ENCODE assay signal across 11 mouse cellular contexts in the genomic region with DNA sequence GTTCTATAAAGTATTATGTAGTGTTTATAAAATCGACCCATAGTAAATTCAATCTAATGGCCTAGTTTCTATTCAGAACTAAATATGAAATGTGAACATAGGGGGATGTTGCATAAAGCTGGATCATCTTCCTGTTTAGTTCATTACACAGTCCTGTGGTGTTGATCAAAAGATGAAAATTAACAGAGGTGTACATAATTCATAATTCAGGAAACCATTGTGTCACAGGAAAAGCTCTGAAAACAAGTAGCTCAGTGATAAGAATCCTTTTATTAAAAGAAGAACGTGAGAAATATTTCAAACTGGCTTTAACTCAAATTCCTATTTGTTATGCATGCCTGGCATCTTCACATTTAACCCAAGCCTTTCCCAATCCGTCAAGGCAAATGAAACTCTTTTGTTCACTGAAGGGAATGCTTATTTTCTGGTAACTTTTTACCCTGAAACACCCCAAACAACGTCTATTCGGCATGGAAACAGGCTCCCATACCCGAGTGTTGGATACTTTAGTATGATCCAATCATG.
DNase-seq lines count a peak whose midpoint lies in the region; ATAC-seq and TF ChIP-seq lines count a peak whose summit lies in the region.
"Had no signal": no experiment of that assay in that cellular context is flagged by ENCODE, and none has a peak within 500 bp of the region (broad histone marks: within the 10 kb centered on the region; RNA-seq: fewer than 3 reads in every experiment).

No protein-coding gene starts in this region.

- H3K4me2 ChIP-seq in midbrain, embryonic 13.5 days (replicated peaks), result no peak overlapping the region
- H3K4me2 ChIP-seq: forebrain, embryonic 12.5 days had no signal

- TF ChIP-seq POLR2A in heart, adult 2 months (IDR thresholded peaks at IDR 0.05; ENCODE audit: insufficient read depth, low read depth, low read length), result no peak

- peak overlapping the region; percentile 41 for H3K4me3 ChIP-seq in heart, adult 2 months
- 0 out of 2 replicates have a peak overlapping the region, but pooled peaks have one; percentile 9 for H3K4me3 ChIP-seq in left cerebral cortex, adult 2 months
- H3K4me3 ChIP-seq in midbrain, embryonic 13.5 days (replicated peaks), result no peak overlapping the region
- H3K4me3 ChIP-seq: forebrain, embryonic 12.5 days; limb, embryonic 10.5 days had no signal

- no peak for TF ChIP-seq EP300 in heart, adult 2 months (IDR thresholded peaks at IDR 0.05; ENCODE audit: insufficient read depth, low read depth, low read length)

- no peaks in the 10 kb centered on the region for H3K27me3 ChIP-seq in heart, adult 2 months (ENCODE audit: control insufficient read depth, insufficient read depth, low read length)
- H3K27me3 ChIP-seq in midbrain, embryonic 13.5 days, result no peaks in the 10 kb centered on the region
- H3K27me3 ChIP-seq: CH12.LX; forebrain, embryonic 12.5 days had no signal

- H3K9ac ChIP-seq in heart, adult 2 months (ENCODE audit: low read depth, low read length), result peak overlapping the region; percentile 89
- peak overlapping the region; percentile 23; the same call in 1 of the 2 replicates for H3K9ac ChIP-seq in midbrain, embryonic 13.5 days (replicated peaks)
- H3K9ac ChIP-seq: forebrain, embryonic 12.5 days had no signal

- peak in 1 of 2 experiments; percentile 41 for DNase-seq in heart, adult 2 months
- DNase-seq in heart, adult 8-10 months (ENCODE audit: low spot score), result no peak
- no peak for DNase-seq in left cerebral cortex, adult 2 months (ENCODE audit: extremely low spot score in 1 of 2, low spot score in 2 of 2)
- no peak for DNase-seq in left cerebral cortex, adult 18-20 months (ENCODE audit: low spot score in 2 of 2)
- no peak for DNase-seq in embryo, embryonic 10.5 days (ENCODE audit: low spot score)

- peak overlapping the region; percentile 88 for H3K27ac ChIP-seq in heart, adult 2 months
- peak overlapping the region; percentile 41; the same call in 1 of the 2 replicates for H3K27ac ChIP-seq in left cerebral cortex, adult 2 months
- H3K27ac ChIP-seq in midbrain, embryonic 13.5 days, result peak overlapping the region; percentile 17; the same call in 1 of the 2 replicates
- H3K27ac ChIP-seq: forebrain, embryonic 12.5 days; limb, embryonic 10.5 days had no signal

- H3K4me1 ChIP-seq in heart, adult 2 months (ENCODE audit: control insufficient read depth, insufficient read depth, low read length), result peaks cover 18% of the 10 kb centered on the region
- peaks cover 18% of the 10 kb centered on the region for H3K4me1 ChIP-seq in midbrain, embryonic 13.5 days (replicated peaks)
- H3K4me1 ChIP-seq: limb, embryonic 10.5 days had no signal

- peaks cover 42% of the 10 kb centered on the region for H3K36me3 ChIP-seq in heart, adult 2 months (ENCODE audit: control insufficient read depth, insufficient read depth, low read length)
- no peaks in the 10 kb centered on the region for H3K36me3 ChIP-seq in midbrain, embryonic 13.5 days
- H3K36me3 ChIP-seq: forebrain, embryonic 12.5 days; limb, embryonic 10.5 days had no signal

- intact Hi-C loops in heart, adult 2 months (cut with DNase I), result loop anchor here (5.0 kb wide), 1 partner anchor 35 kb away; no protein-coding TSS in a partner anchor
- intact Hi-C loops in left cerebral cortex, adult 2 months (cut with DNase I), result no loop called here

- H3K9me3 ChIP-seq in midbrain, embryonic 13.5 days, result no peaks in the 10 kb centered on the region
- H3K9me3 ChIP-seq: forebrain, embryonic 12.5 days; limb, embryonic 10.5 days had no signal

- no peak for TF ChIP-seq CTCF in heart, adult 2 months (IDR thresholded peaks at IDR 0.05)
- TF ChIP-seq CTCF in left cerebral cortex, adult 2 months (IDR thresholded peaks at IDR 0.05), result no peak

- peaks cover 2% of the 10 kb centered on the region for H3K79me2 ChIP-seq in heart, adult 2 months (replicated peaks; ENCODE audit: control insufficient read depth, insufficient read depth, low read length)

- WGBS in heart, adult 2 months, result 6% methylated on average over 6 of the region's 6 CpGs
- WGBS in midbrain, embryonic 13.5 days, result 31% methylated on average over 6 of the region's 6 CpGs

- peak; percentile 22; the same call in 1 of the 2 replicates for ATAC-seq in common myeloid progenitor, adult 5-6 weeks (replicated peaks; ENCODE audit: low read depth, poor library complexity, severe bottlenecking)
- no peak for ATAC-seq in midbrain, embryonic 13.5 days
- no peak for ATAC-seq in CD4-positive, CD25-positive, alpha-beta regulatory T cell, adult 4 months

Comparison
In these comparisons a context has a peak if more than half of its experiments do, and no peak if none do; other contexts are left out.
1. H3K27ac ChIP-seq: peak in every context shown above with its lines; median percentile 88 in heart, adult 2 months; 41 in left cerebral cortex, adult 2 months; 17 in midbrain, embryonic 13.5 days.